Mouse (Mus musculus) embryonic facial prominence, embryonic 15.5 days (tissue): ENCODE results near the gene Map3k5. TPM values are rescaled to one million over a fixed set of nuclear protein-coding genes. Genes with fewer than 3 reads are reported as not detected.

Experiments
- ATAC-seq: fragments of 200-750 bp; cut with Nextera tagmentation; 2 replicates; pipeline ENCODE4 v1.8.0; 2017; ENCODE audit warnings: low read depth, moderate TSS enrichment; ENCODE audit not compliant: insufficient number of reproducible peaks, low FRiP score, low TSS enrichment
- H3K27ac ChIP-seq: fragments of 300-500 bp; sonication (generic); replicated peaks from 2 replicates; pipeline ENCODE4 v1.5.1; 2015; ENCODE audit warnings: mild to moderate bottlenecking, inconsistent platforms
- H3K27me3 ChIP-seq: fragments of 300-500 bp; sonication (generic); 2 replicates; pipeline ENCODE4 v1.6.1; 2015; ENCODE audit warnings: inconsistent platforms
- H3K36me3 ChIP-seq: fragments of 300-500 bp; sonication (generic); 2 replicates; pipeline ENCODE4 v1.6.1; 2015; ENCODE audit warnings: mild to moderate bottlenecking, inconsistent platforms
- H3K4me1 ChIP-seq: fragments of 300-500 bp; sonication (generic); 2 replicates; pipeline ENCODE4 v1.6.1; 2015; ENCODE audit warnings: inconsistent platforms
- H3K4me2 ChIP-seq: fragments of 300-500 bp; sonication (generic); replicated peaks from 2 replicates; pipeline ENCODE4 v1.6.1; 2015; ENCODE audit warnings: mild to moderate bottlenecking, inconsistent platforms
- H3K4me3 ChIP-seq: fragments of 300-500 bp; sonication (generic); replicated peaks from 2 replicates; pipeline ENCODE4 v1.5.1; 2015; ENCODE audit warnings: mild to moderate bottlenecking, inconsistent platforms
- H3K9ac ChIP-seq: fragments of 300-500 bp; sonication (generic); 2 replicates; pipeline ENCODE4 v1.6.1; 2015; ENCODE audit warnings: inconsistent platforms
- H3K9me3 ChIP-seq: fragments of 300-500 bp; sonication (generic); replicated peaks from 2 replicates; pipeline ENCODE4 v1.6.1; 2016; ENCODE audit warnings: inconsistent platforms
- WGBS: fragments of 180-500 bp; shearing (Covaris S2); methylation state at CpG from one replicate; pipeline ENCODE4 v1.1.7; 2015; 5-methylcytosine and 5-hydroxymethylcytosine counted together
- polyA plus RNA-seq: library from polyadenylated mRNA; unstranded; fragments of >200 nt; fragmentation: Nextera tagmentation; extraction: Ambion mirVana; gene quantifications from 2 replicates; pipeline ENCODE4 v1.2.1, GENCODE M21; 2015

Gene Map3k5
- polyA plus RNA-seq, 1 experiment from 2014 or later, result 2.1 TPM

DNA sequence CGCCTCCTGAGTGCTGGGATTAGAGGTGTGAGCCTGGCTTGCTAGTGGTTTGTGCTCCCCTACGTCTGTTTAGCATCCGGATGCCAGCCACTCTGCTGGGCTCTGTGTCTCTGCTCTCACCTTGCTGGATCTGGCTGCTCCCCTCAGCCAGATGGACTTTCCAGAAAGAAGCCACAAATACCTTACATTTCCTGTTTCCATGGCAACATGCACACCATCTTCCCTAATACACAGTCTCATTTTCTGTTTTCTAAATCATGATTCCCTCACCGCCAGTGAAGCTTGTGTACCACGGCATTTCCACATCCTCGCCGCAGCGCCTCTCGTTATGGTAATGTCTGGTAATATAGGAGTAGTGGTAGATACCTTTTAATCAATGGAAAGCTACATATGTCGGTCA is 84.1 kb downstream of the Map3k5 start:
- no peak overlapping the region for H3K4me2 ChIP-seq
- H3K9ac ChIP-seq, result no peak overlapping the region
- H3K9me3 ChIP-seq, result peaks cover 4% of the 10 kb centered on the region; the same call in 1 of the 2 replicates
- ATAC-seq, result no peak
- peaks cover 13% of the 10 kb centered on the region for H3K4me1 ChIP-seq
- no peaks in the 10 kb centered on the region for H3K27me3 ChIP-seq
- 93% methylated on average over 10 of the region's 10 CpGs for WGBS
- H3K36me3 ChIP-seq, result no peaks in the 10 kb centered on the region
- H3K4me3 ChIP-seq, result no peak overlapping the region
- H3K27ac ChIP-seq, result no peak overlapping the region

DNA sequence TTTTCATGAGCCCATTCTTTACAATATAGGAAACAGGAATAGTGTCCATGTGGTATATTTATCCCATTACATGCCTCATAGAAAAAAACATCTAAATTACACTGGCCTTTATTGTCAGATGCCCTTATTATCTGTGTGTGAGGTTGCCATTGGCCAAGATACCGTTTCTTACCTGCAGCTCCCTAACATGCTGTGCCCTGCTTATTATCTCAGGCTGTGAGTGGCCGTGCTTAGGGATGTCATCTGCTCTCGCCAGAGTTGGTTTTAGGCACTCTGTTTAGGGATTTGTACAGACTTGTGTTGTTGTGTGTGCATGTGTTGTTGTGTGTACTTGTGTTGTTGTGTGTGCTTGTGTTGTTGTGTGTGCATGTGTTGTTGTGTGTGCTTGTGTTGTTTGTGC is 84.5 kb downstream of the Map3k5 start:
- Histone ChIP-seq H3K4me2 (no peak overlapping the region), H3K27me3 (no peaks in the 10 kb centered on the region), H3K4me3 (no peak overlapping the region), H3K9ac (no peak overlapping the region), H3K36me3 (no peaks in the 10 kb centered on the region), H3K27ac (no peak overlapping the region), H3K4me1 (peaks cover 13% of the 10 kb centered on the region), H3K9me3 (peaks cover 4% of the 10 kb centered on the region; the same call in 1 of the 2 replicates)
- 90% methylated on average over 3 of the region's 3 CpGs for WGBS
- ATAC-seq, result no peak

DNA sequence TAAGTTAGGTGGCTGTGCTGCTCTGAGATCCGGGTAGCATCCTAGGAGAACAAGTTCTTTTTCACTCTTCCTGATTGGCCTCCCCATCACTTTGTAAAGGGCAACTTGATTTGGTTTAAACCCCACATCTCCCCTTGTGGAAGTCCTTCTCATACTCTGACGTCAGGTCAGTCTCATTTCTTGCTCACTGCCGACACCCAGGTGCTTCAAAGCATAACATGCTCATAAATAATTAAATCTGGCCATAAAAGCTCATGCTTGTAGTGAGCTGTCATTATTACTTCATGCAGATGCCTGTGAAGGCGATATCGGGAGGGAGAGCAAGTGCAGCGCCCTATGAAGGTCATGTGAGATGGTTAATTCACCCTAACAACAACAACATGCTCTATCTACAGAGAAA is 87.0 kb downstream of the Map3k5 start:
- WGBS, result 83% methylated on average over 6 of the region's 6 CpGs
- Histone ChIP-seq H3K4me3 (no peak overlapping the region), H3K27ac (no peak overlapping the region), H3K9ac (no peak overlapping the region), H3K9me3 (peaks cover 4% of the 10 kb centered on the region; the same call in 1 of the 2 replicates), H3K4me2 (no peak overlapping the region), H3K4me1 (peaks cover 13% of the 10 kb centered on the region), H3K27me3 (no peaks in the 10 kb centered on the region), H3K36me3 (no peaks in the 10 kb centered on the region)
- ATAC-seq, result no peak

DNA sequence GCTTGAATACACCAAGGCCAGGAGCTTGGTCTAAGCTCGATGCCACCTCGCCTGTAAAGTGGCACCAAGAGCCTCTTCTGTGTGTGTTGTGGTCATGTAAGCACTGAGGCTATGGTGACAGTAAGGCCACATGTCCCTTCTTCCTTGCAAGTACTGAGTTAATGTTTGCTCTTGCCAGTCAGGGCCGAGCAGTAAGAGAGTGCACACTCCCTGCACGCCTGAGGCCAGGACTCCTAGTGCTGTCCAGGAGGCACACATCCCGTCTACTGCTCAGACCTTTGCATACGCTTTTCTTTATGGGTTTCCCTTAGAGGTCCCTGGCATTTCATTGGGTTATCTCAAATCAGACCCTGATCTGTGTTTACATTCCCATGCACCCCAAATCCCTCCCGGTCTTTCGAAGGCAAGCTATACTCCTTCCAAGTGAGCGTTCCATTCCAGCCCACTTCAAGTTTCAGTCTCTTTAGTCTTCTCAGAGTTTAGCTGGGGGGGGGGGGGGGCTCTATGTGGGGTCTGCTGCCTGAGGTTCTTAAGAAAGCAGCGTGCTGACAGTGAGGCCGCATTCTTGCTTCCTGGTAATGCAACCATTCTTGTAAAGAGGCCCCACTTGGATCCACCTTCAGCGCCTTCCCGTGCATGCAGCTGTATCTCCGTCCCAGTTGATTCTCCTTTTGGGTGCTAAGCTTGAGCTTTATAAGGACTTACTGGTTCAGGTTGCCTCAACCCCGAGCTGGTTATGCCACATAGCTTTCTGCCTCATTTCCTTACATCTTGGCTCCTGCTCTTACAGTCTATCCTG is 87.6 kb downstream of the Map3k5 start:
- no peak overlapping the region for H3K9ac ChIP-seq
- 0 out of 2 replicates have a peak overlapping the region, but pooled peaks have one; percentile 23 for H3K27ac ChIP-seq
- H3K9me3 ChIP-seq, result peaks cover 4% of the 10 kb centered on the region; the same call in 1 of the 2 replicates
- ATAC-seq, result no peak
- H3K36me3 ChIP-seq, result no peaks in the 10 kb centered on the region
- no peak overlapping the region for H3K4me2 ChIP-seq
- H3K4me3 ChIP-seq, result no peak overlapping the region
- 65% methylated on average over 15 of the region's 15 CpGs for WGBS
- no peaks in the 10 kb centered on the region for H3K27me3 ChIP-seq
- H3K4me1 ChIP-seq, result peaks cover 13% of the 10 kb centered on the region

DNA sequence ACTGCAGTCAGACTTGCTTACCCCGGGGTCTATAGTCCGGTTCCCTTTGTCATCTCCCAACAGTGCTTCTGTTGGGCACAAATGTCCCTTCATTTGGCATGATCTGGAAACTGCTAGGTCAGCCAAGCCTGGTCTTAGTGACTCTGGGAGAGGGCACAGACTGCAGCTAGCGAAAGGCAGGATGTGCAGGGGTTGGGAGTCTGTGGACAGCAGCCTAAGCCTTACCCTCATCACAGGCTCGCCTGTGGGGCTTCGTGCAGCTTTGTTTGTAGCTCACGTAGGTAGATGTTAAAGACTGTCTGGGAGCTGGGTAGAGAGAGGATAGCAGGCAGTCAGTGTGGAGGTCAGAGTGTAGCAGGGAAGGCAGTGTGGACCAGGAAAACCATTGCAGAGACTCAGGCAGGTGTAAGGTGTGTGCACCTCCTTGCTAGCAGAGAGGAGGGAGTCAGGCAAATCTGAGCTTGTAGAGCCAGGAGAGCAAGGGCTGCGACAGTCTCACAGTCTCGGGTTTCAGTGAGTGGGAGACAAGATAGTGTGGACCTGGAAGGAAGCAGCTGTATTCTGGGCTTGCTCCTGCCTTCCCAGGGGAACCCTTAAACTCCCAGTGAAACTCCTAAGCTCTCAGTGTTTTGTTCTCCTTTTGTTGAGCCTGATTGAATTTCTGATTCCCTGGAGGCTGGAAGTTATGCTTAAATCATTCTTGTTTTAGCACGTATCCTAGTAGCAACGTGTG is 88.5 kb downstream of the Map3k5 start:
- H3K4me3 ChIP-seq, result no peak overlapping the region
- no peaks in the 10 kb centered on the region for H3K36me3 ChIP-seq
- H3K9ac ChIP-seq, result no peak overlapping the region
- no peak overlapping the region for H3K4me2 ChIP-seq
- whole genome bisulfite sequencing, result 53% methylated on average over 10 of the region's 10 CpGs
- peaks cover 13% of the 10 kb centered on the region for H3K4me1 ChIP-seq
- H3K9me3 ChIP-seq, result peaks cover 3% of the 10 kb centered on the region; the same call in 1 of the 2 replicates
- no peaks in the 10 kb centered on the region for H3K27me3 ChIP-seq
- ATAC-seq, result peak; percentile 43; the same call in 1 of the 2 replicates
- peak overlapping the region; percentile 23; the same call in 1 of the 2 replicates for H3K27ac ChIP-seq

DNA sequence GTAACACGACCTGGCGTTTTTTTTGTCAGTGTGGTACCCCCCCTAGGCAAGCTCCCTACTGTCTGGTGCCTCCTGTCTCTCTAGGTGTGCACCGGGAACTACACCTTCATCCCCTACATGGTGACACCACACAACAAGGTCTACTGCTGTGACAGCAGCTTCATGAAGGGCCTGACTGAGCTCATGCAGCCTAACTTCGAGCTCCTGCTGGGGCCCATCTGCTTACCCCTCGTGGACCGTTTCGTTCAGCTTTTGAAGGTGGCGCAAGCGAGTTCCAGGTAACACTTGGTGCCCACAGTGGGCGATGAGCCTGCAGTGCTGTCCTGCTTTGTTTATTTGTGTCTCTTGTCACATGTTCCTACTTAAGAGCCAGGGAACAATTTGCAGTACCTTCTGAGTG is 89.3 kb downstream of the Map3k5 start:
- no peaks in the 10 kb centered on the region for H3K27me3 ChIP-seq
- WGBS, result 73% methylated on average over 10 of the region's 10 CpGs
- H3K4me2 ChIP-seq, result no peak overlapping the region
- H3K9ac ChIP-seq, result no peak overlapping the region
- no peaks in the 10 kb centered on the region for H3K36me3 ChIP-seq
- no peak overlapping the region for H3K27ac ChIP-seq
- H3K9me3 ChIP-seq, result no peaks in the 10 kb centered on the region
- ATAC-seq, result no peak
- peaks cover 13% of the 10 kb centered on the region for H3K4me1 ChIP-seq
- H3K4me3 ChIP-seq, result no peak overlapping the region

DNA sequence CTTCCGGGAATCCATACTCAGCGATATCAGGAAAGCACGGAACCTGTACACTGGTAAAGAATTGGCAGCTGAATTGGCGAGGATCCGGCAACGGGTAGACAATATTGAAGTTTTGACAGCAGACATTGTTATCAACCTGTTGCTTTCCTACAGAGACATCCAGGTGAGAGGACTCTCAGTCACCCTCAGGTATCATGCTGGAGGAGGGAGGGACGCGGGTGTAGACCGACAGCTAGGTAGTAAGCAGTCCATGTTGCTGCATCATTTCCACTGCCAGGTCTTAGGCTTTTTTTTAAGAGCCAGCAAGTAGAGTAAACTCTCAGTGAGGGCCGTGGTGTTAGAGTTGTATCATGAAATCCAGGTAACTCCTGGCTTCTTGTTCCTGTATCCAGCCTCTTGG is 90.6 kb downstream of the Map3k5 start:
- Histone ChIP-seq H3K27ac (no peak overlapping the region), H3K36me3 (no peaks in the 10 kb centered on the region), H3K9ac (no peak overlapping the region), H3K27me3 (no peaks in the 10 kb centered on the region), H3K4me3 (no peak overlapping the region), H3K4me1 (peaks cover 13% of the 10 kb centered on the region), H3K9me3 (no peaks in the 10 kb centered on the region), H3K4me2 (no peak overlapping the region)
- no peak for ATAC-seq
- WGBS, result 91% methylated on average over 10 of the region's 10 CpGs

DNA sequence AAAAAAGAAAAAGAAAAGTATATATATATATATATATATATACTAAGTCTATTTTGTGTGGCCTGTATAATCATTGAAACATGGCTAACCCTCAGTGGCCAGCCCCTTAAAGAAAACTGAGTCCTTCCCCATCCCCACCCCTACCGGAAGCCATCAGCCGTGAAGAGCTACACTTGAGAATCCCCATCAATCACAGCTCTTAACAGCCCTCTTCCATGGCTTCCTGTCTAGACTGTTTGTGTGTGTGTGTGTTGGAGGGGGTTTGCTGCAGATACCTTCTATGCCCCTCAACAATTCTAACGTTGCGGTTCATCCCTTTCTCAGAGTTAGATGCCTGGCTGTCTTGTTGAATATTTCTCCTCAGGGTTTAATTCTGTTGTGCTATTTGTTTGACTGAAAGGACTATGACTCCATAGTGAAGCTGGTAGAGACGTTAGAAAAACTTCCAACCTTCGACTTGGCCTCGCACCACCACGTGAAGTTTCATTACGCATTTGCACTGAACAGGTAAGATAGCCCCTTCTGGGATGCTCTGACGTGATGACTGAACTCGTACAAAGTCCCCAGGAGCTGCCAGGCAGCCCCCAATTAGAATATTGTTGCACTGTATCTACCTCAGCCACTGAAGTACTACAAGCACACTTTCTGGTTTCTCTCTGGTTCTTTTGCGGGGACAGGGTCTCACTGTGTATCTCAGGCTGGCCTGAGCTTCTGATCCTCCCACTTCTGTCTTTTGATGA is 91.7 kb downstream of the Map3k5 start:
- no peak overlapping the region for H3K4me3 ChIP-seq
- H3K27ac ChIP-seq, result no peak overlapping the region
- no peak for ATAC-seq
- no peak overlapping the region for H3K4me2 ChIP-seq
- no peaks in the 10 kb centered on the region for H3K9me3 ChIP-seq
- peaks cover 13% of the 10 kb centered on the region for H3K4me1 ChIP-seq
- H3K9ac ChIP-seq, result no peak overlapping the region
- H3K27me3 ChIP-seq, result no peaks in the 10 kb centered on the region
- H3K36me3 ChIP-seq, result no peaks in the 10 kb centered on the region
- 80% methylated on average over 12 of the region's 12 CpGs for WGBS

DNA sequence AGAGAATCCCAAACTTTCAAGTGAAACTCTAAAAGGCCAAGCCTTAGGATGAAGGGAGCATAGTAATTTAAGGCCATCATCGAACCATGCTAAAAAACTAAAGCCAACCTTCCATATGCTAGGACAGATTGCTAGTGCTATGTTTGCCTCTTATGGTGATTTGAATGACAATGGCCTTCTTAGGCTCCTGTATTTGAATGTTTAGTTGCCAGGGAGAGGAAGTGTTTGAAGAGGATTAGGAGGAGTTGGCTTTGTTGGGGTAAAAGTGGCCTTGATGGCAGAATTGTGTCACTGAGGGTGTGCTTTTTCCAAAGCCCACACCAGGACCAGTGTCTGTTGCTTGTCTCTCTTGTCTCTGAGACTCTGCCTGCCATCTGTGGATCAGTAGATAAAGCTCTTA is 96.4 kb downstream of the Map3k5 start:
- no peak for ATAC-seq
- no peak overlapping the region for H3K9ac ChIP-seq
- no peak overlapping the region for H3K27ac ChIP-seq
- H3K9me3 ChIP-seq, result no peaks in the 10 kb centered on the region
- H3K27me3 ChIP-seq, result no peaks in the 10 kb centered on the region
- H3K4me2 ChIP-seq, result no peak overlapping the region
- no peaks in the 10 kb centered on the region for H3K36me3 ChIP-seq
- WGBS, result 81% methylated on average over 1 of the region's 1 CpGs
- H3K4me1 ChIP-seq, result no peaks in the 10 kb centered on the region
- no peak overlapping the region for H3K4me3 ChIP-seq

DNA sequence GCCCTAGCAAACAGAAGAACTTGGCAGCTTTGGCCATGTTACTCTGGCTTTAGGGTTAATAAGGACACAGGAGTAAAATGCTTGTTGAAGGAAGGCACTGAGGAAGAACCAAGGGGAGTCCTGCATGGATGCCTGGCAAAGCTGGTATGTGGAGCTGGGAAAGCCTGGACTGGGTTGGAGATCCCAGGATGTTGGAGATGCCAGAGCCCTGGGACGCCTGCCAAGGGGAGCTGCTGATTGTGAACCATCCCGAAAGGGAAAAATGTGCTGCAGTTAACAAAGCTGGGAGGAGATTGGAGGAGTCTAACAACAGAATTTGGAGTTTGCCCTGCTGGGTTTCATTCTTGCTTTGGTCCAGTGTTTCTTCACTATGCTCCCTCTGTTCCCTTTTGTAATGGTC is 97.7 kb downstream of the Map3k5 start:
- Histone ChIP-seq H3K36me3 (no peaks in the 10 kb centered on the region), H3K4me1 (no peaks in the 10 kb centered on the region), H3K27ac (no peak overlapping the region), H3K4me3 (no peak overlapping the region), H3K9me3 (no peaks in the 10 kb centered on the region), H3K4me2 (no peak overlapping the region), H3K27me3 (no peaks in the 10 kb centered on the region), H3K9ac (no peak overlapping the region)
- ATAC-seq, result no peak
- WGBS, result 56% methylated on average over 2 of the region's 2 CpGs

DNA sequence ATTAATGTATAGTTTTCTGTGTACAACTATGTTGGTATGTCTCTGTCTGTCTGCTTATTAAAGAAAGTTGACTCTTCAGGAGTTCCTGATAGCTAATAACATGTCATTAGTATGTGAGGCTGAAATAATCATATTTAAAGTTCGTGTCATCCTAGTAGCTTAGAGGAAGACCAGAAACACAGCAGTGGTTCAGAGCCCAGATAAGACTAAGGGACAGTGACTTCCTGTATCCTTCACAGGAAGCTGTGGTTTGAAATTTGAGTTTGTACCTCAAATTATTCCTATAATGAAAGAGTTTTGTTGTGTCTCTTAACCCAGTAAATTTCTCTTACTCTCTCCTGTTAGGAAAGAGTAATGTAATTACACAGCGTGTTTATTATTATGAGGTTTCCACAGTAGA is 102.1 kb downstream of the Map3k5 start:
- Histone ChIP-seq H3K9me3 (no peaks in the 10 kb centered on the region), H3K27ac (no peak overlapping the region), H3K4me1 (no peaks in the 10 kb centered on the region), H3K36me3 (no peaks in the 10 kb centered on the region), H3K9ac (no peak overlapping the region), H3K27me3 (no peaks in the 10 kb centered on the region), H3K4me2 (no peak overlapping the region), H3K4me3 (no peak overlapping the region)
- ATAC-seq, result no peak
- WGBS, result 79% methylated on average over 2 of the region's 2 CpGs
